Mouse (Mus musculus): ENCODE measurements around the gene Prelp. TPM values are rescaled to one million over a fixed set of nuclear protein-coding genes. Genes with fewer than 3 reads are reported as not detected.

Prelp gene
- total and polyA plus RNA-seq, 2 experiments from 2014 or later, result 2.4 to 5.0 TPM

DNA sequence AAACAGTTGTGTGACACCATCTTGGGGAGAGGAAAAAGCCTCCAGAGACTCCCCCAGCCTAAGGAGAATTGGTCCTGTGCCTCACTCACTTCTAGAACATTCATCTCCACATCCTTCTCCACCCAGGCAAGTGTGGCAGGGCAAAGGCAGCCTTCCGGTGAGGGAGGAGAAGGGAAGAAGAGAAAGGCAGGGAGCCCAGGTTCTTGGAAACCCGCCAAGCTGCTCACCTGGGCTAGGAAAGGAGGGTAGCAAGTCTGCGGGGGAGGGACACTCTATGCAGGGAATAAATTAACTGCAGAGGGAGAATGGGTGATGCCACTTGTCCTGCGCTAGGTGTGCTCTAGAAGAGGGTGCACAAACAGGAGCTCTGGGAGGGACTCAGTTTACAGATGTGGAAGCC, 10.2 kb downstream of the Prelp start:
- H3K9ac ChIP-seq, result no peak overlapping the region
- H3K36me3 ChIP-seq (ENCODE audit: insufficient read depth), result no peaks in the 10 kb centered on the region
- H3K4me3 ChIP-seq (ENCODE audit: low read depth, low read length), result no peak overlapping the region
- peaks cover 4% of the 10 kb centered on the region; the same call in 1 of the 2 replicates for H3K27me3 ChIP-seq (ENCODE audit: insufficient read depth, low read length)
- 69% methylated on average over 4 of the region's 4 CpGs for WGBS
- peaks cover 19% of the 10 kb centered on the region for H3K4me1 ChIP-seq (ENCODE audit: insufficient read depth)
- TF ChIP-seq CTCF (IDR thresholded peaks at IDR 0.05; ENCODE audit: low read depth), result no peak
- H3K9me3 ChIP-seq (ENCODE audit: low read length), result no peaks in the 10 kb centered on the region
- no peak for ATAC-seq
- H3K27ac ChIP-seq (ENCODE audit: low read depth, low read length), result no peak overlapping the region
- DNase-seq, result no peak
- H3K4me2 ChIP-seq (ENCODE audit: low read depth), result no peak overlapping the region

DNA sequence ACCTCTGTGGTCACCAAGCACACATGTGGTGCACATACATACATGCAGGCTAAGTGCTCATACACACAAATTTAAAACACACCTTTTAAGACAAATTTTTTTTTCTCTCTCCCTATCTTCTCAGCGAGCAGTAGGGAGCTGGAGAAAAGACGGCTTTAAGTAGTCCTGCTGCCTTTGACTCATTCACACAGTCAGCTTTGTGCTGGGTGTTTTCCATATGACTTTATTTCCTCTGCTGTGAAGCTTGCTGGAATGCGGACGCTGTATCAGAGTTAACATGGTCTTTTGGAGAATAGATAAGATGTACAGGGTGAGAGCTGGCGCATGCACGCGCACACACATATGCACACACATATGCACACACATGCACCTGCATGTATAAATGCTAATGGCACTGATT, 11.1 kb downstream of the Prelp start:
- no peak for ATAC-seq
- Histone ChIP-seq H3K4me2 (ENCODE audit: low read depth) (no peak overlapping the region), H3K4me1 (ENCODE audit: insufficient read depth) (peaks cover 17% of the 10 kb centered on the region), H3K27me3 (ENCODE audit: insufficient read depth, low read length) (peaks cover 4% of the 10 kb centered on the region; the same call in 1 of the 2 replicates), H3K27ac (ENCODE audit: low read depth, low read length) (no peak overlapping the region), H3K36me3 (ENCODE audit: insufficient read depth) (no peaks in the 10 kb centered on the region), H3K4me3 (ENCODE audit: low read depth, low read length) (no peak overlapping the region), H3K9me3 (ENCODE audit: low read length) (no peaks in the 10 kb centered on the region), H3K9ac (no peak overlapping the region)
- 80% methylated on average over 7 of the region's 7 CpGs for WGBS
- TF ChIP-seq CTCF (IDR thresholded peaks at IDR 0.05; ENCODE audit: low read depth), result no peak
- DNase-seq, result no peak

DNA sequence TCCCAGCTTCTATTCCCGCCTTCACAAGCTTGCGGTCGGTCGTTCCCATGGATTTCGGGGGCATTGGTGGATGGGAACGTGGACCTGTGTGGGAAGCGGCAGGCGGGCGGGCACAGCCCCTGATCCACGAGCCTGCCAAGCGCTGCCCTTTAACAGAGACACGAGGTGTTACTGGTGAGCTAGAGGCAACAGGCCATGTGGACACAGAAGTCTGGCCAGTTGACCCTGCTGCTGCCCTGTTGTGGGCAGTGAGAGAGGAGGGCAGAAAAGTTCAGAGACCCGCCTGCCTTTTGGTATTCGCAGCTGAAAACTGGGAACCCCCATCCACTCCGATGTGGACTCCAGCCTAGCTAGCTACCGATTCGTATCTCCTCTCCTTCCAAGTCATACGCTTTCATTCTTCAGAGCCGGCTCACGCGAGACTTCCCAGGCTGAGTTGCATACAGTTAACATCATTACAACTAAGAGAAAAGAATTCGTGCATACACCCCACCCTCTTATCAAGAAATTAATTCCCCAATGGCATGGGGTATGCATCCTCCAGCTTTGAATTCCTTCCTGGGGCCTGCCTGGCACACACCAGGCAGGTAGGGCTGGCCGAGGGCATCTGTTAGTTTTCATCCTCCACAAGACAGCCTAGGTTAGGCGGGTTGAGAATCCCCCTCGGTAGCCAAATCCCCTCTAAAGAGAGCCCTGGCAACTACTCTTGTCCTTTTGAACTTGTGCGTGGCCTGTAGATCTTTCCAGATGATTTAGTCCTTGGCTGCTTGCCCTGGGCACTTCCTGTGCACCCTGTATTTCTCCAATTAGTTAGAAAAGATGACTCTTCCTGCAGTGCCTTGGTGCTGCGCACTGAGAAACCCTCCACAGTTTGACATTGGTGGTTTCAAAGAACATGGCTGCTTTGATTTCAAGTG, 12.3 kb downstream of the Prelp start:
- 5% methylated on average over 27 of the region's 27 CpGs for WGBS
- ATAC-seq, result peak; percentile 75
- no peak for TF ChIP-seq CTCF (IDR thresholded peaks at IDR 0.05; ENCODE audit: low read depth)
- peaks cover 17% of the 10 kb centered on the region for H3K4me1 ChIP-seq (ENCODE audit: insufficient read depth)
- H3K9me3 ChIP-seq (ENCODE audit: low read length), result no peaks in the 10 kb centered on the region
- peak; percentile 85 for DNase-seq
- no peaks in the 10 kb centered on the region for H3K36me3 ChIP-seq (ENCODE audit: insufficient read depth)
- peaks cover 4% of the 10 kb centered on the region; the same call in 1 of the 2 replicates for H3K27me3 ChIP-seq (ENCODE audit: insufficient read depth, low read length)
- H3K4me3 ChIP-seq (ENCODE audit: low read depth, low read length), result peak overlapping the region; percentile 42
- peak overlapping the region; percentile 68 for H3K9ac ChIP-seq
- H3K4me2 ChIP-seq (ENCODE audit: low read depth), result peak overlapping the region; percentile 96
- H3K27ac ChIP-seq (ENCODE audit: low read depth, low read length), result peak overlapping the region; percentile 88

DNA sequence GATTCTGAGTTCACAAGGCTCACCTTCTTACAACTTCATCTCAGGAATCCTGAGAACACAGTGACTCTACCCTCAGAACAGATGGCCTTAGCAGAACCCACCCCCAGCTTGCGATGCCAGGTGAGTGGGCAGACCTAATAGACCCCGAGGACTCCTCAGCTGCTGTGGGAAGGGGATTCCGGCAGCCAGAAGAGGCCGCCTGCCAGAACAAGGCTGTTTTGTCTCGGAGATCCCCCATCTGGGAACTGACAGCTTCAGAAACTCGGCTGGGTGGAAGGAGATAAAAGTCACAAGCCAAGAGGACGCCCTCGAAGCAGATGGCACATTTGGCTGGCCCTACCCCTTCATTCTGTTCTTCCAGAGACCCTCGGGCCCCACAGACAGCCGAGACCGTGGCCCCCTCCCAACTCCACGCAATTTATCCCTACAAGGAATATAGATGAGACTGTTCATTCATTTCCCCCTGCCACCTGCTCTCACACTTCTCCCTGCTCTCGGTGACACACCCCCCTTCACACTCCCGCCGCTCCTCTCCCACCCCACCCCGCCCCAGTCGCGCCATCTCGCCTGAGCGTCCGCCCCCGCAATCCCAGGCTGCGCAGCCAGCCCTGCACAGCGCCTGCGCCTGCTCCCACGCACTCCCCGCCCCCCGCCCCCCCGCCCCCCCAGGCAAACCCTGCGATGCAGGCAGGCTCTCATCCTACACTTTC, 13.1 kb downstream of the Prelp start, which contains the start of gene Optc:
TSS of gene Optc (minus strand) at position 51 of the 710 bp plus-strand sequence.
- H3K4me2 ChIP-seq (ENCODE audit: low read depth), result peak within 1 kb of the TSS; percentile 96
- ATAC-seq (peak; percentile 91), DNase-seq (peak; percentile 89)
- H3K9ac ChIP-seq, result peak within 1 kb of the TSS; percentile 68
- no peaks in the 10 kb centered on the region for H3K9me3 ChIP-seq (ENCODE audit: low read length)
- peak within 1 kb of the TSS; percentile 88 for H3K27ac ChIP-seq (ENCODE audit: low read depth, low read length)
- WGBS, result 2% methylated on average over 30 of the region's 30 CpGs
- no peaks in the 10 kb centered on the region for H3K36me3 ChIP-seq (ENCODE audit: insufficient read depth)
- peaks cover 17% of the 10 kb centered on the region for H3K4me1 ChIP-seq (ENCODE audit: insufficient read depth)
- TF ChIP-seq CTCF (IDR thresholded peaks at IDR 0.05; ENCODE audit: low read depth), result no peak
- H3K27me3 ChIP-seq (ENCODE audit: insufficient read depth, low read length), result peaks cover 4% of the 10 kb centered on the region; the same call in 1 of the 2 replicates
- peak within 1 kb of the TSS; percentile 42 for H3K4me3 ChIP-seq (ENCODE audit: low read depth, low read length)

DNA sequence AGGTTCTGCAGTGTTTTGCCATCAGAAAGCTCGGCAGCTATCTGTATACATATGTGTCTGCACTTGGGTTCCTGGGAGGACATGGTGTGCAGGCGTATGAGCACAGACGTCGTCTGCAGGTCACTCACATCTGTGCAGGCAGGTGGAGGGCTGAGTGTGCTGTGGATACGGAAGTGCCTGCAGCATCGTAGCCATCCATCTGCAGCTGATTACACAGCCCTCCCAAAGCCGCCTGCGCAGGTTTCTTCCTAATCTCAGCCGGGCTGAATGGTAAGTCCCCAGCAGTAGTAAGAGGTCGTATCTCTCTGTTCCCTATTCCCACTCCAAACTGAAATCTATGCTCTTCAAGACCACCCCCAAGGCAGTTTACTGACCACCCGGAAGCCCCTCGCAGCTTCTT, 14.8 kb downstream of the Prelp start:
- DNase-seq (no peak), ATAC-seq (no peak)
- TF ChIP-seq CTCF (IDR thresholded peaks at IDR 0.05; ENCODE audit: low read depth), result no peak
- Histone ChIP-seq H3K27ac (ENCODE audit: low read depth, low read length) (no peak overlapping the region), H3K27me3 (ENCODE audit: insufficient read depth, low read length) (peaks cover 4% of the 10 kb centered on the region; the same call in 1 of the 2 replicates), H3K9me3 (ENCODE audit: low read length) (no peaks in the 10 kb centered on the region), H3K4me1 (ENCODE audit: insufficient read depth) (peaks cover 17% of the 10 kb centered on the region), H3K4me3 (ENCODE audit: low read depth, low read length) (no peak overlapping the region), H3K9ac (no peak overlapping the region), H3K4me2 (ENCODE audit: low read depth) (no peak overlapping the region), H3K36me3 (ENCODE audit: insufficient read depth) (no peaks in the 10 kb centered on the region)
- WGBS, result 31% methylated on average over 12 of the region's 12 CpGs

DNA sequence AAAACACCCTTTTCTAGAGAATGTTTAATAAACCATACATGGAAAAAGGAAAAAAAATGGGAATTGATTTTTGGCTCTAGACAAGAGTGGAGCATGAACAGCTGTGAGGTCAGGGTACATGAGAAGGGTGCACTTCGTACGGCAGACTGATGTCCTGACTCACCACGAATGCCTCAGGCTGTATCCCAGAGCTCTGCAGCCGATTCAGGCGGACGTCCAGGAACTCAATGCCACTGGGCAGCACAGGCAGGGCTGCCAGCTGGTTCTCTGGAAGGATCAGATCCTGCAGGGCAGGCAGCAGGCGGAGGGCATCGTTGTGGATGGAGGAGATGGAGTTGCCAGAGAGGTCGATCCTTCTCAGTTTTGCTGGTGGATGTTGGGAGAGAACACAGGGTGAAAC, 20.4 kb downstream of the Prelp start:
- TF ChIP-seq CTCF (IDR thresholded peaks at IDR 0.05; ENCODE audit: low read depth), result no peak
- H3K9ac ChIP-seq, result no peak overlapping the region
- no peaks in the 10 kb centered on the region for H3K27me3 ChIP-seq (ENCODE audit: insufficient read depth, low read length)
- no peak overlapping the region for H3K4me2 ChIP-seq (ENCODE audit: low read depth)
- no peak overlapping the region for H3K4me3 ChIP-seq (ENCODE audit: low read depth, low read length)
- no peak overlapping the region for H3K27ac ChIP-seq (ENCODE audit: low read depth, low read length)
- H3K36me3 ChIP-seq (ENCODE audit: insufficient read depth), result no peaks in the 10 kb centered on the region
- H3K4me1 ChIP-seq (ENCODE audit: insufficient read depth), result no peaks in the 10 kb centered on the region
- no peak for ATAC-seq
- 68% methylated on average over 9 of the region's 9 CpGs for WGBS
- DNase-seq, result no peak
- H3K9me3 ChIP-seq (ENCODE audit: low read length), result no peaks in the 10 kb centered on the region

Data from forebrain, postnatal 0 days (tissue).